Mouse (Mus musculus): Measurements from ENCODE around the gene Ccdc188.

Gene Ccdc188

GRCm38 (mm10) chr16:18234671-18235388, 17.2 kb downstream of the Ccdc188 start, which contains the start of gene Zdhhc8:
Zdhhc8 (minus strand) TSS chr16:18235136.
- peak; percentile 62 for DNase-seq (ENCODE audit: extremely low spot score)

GRCm38 (mm10) chr16:18235389-18236065, 17.8 kb downstream of the Ccdc188 start:
- DNase-seq (ENCODE audit: extremely low spot score): peak; percentile 73

GRCm38 (mm10) chr16:18236676-18237501, 19.2 kb downstream of the Ccdc188 start:
- DNase-seq (ENCODE audit: extremely low spot score): no peak

- no peak for DNase-seq (ENCODE audit: extremely low spot score)
Observed at GRCm38 (mm10) chr16:18241581-18241980, 23.9 kb downstream of the Ccdc188 start.

- no peak for DNase-seq (ENCODE audit: extremely low spot score)
Observed at GRCm38 (mm10) chr16:18247521-18248399, 30.1 kb downstream of the Ccdc188 start.

GRCm38 (mm10) chr16:18248433-18249363, 31.0 kb downstream of the Ccdc188 start, which contains the start of the genes Trmt2a and Ranbp1:
Trmt2a (plus strand) TSS chr16:18248679.
Ranbp1 (minus strand) TSS chr16:18248732.
- peak; percentile 99 for DNase-seq (ENCODE audit: extremely low spot score)

GRCm38 (mm10) chr16:18249364-18249967, 31.8 kb downstream of the Ccdc188 start:
- peak; percentile 44 for DNase-seq (ENCODE audit: extremely low spot score)

- DNase-seq (ENCODE audit: extremely low spot score): no peak
Observed at GRCm38 (mm10) chr16:18250231-18250630, 32.6 kb downstream of the Ccdc188 start.

- DNase-seq (ENCODE audit: extremely low spot score): peak; percentile 31
Observed at GRCm38 (mm10) chr16:18250828-18251790, 33.4 kb downstream of the Ccdc188 start.

GRCm38 (mm10) chr16:18252736-18253135, 35.1 kb downstream of the Ccdc188 start:
- DNase-seq (ENCODE audit: extremely low spot score): no peak

GRCm38 (mm10) chr16:18253866-18254265, 36.2 kb downstream of the Ccdc188 start:
- DNase-seq (ENCODE audit: extremely low spot score): no peak

GRCm38 (mm10) chr16:18258221-18258620, 40.5 kb downstream of the Ccdc188 start, which contains the start of gene Gm49776:
Gm49776 (minus strand) TSS chr16:18258321.
- no peak for DNase-seq (ENCODE audit: extremely low spot score)

- DNase-seq (ENCODE audit: extremely low spot score): no peak
Observed at GRCm38 (mm10) chr16:18265024-18265423, 47.3 kb downstream of the Ccdc188 start.

GRCm38 (mm10) chr16:18268182-18268581, 50.5 kb downstream of the Ccdc188 start:
- no peak for DNase-seq (ENCODE audit: extremely low spot score)
